Mouse (Mus musculus): ENCODE results near the gene C1qc.

DNA sequence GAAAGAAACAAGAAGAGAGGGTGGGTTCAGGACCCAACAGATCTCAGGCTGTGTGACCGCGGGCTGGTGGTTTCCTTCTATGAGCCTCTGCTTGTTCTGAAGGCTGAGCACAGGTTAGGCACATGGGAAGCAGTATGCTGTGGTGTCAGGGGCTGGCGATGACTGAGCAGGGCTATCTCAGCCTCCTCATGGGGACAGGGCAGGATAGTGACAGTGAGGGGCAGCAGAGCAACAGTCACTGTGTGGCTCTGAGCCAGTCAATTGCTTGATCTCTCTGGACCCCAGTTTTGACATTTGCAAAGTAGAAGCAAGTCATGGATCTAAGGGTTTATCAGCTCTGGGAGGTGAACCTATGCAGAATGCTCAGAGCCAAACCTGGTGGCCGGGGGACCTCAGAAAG, 1.8 kb downstream of the C1qc start:
- TF ChIP-seq GATA1 (IDR thresholded peaks at IDR 0.05; ENCODE audit: low read length), result no peak
- TF ChIP-seq TAL1 (IDR thresholded peaks at IDR 0.05; ENCODE audit: low read length), result no peak
